Mouse (Mus musculus): ENCODE measurements at regions not wholly inside any gene's neighbourhood (a gene's known extent, or its start where the extent isn't known, plus 50 kb on each side); places are given as distances from the start of the nearest gene placed in this dataset.

DNA sequence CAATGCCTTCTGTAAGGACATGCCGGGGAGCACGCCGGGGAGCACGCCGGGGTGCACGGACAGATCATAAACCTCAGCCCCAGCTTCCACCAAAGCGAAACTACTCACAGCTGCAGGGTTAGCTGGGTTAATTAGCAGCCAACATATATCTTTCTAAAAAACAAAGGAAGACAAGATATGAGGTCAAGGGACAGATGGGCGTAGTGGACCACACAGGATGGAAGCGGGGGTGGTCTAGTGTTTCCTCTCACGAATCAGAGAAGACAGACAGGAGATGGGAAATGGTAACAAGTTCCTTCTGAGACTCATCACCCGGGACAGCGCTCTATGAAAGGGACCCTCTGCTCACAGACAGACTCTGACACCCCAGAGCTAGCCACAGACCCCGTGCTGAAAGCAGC lies 60.0 kb upstream of the Ajap1 start:
- DNase-seq: no peak

DNA sequence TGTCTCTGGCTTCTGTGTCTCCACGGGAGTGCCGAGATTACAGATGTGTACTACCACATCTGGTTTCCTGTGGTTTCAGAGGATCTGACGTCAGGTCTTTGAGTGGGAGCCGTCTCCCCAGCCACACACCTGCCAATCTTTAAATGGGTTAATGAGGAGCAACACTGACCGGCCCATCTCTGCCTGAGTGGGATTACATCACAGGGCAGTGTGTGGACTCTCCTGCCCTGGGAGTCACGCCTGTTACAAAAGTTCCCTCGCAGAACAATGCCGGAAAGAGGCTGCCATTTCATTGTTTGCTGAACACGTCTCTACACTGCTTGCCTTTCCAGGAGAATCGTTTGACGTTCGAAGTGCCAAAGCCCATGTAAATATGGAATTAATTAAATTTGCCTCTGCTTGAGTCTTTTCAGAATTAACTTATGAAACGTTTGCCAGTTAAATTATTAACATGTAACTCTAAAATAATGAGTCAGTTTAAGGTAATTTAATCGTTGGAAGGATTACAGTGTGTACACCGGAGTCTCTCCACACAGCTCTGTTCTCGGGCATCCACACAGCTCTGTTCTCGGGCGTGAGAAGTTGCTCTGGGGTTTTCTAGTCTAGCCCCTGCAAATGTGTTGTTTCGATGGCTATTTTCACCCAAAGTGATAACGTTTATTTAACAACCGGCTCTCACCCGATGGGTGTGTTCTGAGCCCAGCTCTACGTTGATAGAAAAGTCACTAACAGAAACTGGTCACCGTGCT lies 61.5 kb upstream of the Ajap1 start:
- no peak for DNase-seq

DNA sequence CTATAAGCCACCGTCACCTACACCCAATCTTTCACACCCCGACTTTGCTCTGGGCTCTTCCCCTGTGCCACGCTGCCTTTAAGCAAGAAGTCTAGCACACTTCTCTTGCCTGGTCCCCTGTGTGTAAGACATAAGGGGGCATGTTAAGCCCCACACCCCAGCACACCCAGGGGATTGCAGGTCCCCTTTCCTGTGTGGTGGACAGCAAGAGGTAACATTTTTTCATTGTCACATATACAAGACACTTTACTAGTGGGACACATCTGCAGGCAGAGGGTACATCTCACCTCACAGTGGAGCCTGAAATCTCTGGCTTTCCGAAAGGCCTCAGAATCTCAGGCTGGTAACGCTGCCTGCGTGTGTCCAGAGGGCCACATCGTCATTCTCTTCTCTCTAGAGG lies 64.1 kb upstream of the Ajap1 start:
- no peak for DNase-seq

GRCm38 (mm10) chr4:153547111-153547510 lies 64.5 kb upstream of the Ajap1 start:
- DNase-seq: no peak

- DNase-seq: no peak
Measured at GRCm38 (mm10) chr4:153547871-153548270, 65.3 kb upstream of the Ajap1 start.

DNA sequence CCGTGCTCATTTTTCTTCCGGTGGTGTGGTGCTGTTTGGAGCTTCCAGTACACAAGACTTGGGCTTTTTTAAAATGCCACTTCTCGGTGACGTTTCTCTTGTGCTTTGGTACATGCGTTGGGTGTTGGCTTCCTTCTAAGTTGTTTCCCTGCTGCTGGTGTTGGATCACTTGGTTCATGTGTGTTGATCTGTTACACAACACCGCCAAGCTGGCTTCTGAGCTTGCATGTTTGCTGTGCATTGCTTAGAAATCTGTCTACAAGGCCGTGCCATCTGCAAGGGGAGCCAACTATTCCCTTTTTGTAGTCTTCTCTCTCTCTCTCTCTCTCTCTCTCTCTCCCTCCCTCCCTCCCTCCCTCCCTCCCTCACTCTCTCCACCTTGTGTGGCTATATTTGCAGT lies 68.7 kb upstream of the Ajap1 start:
- DNase-seq: no peak

GRCm38 (mm10) chr4:153552483-153552882 lies 69.9 kb upstream of the Ajap1 start:
- no peak for DNase-seq

DNA sequence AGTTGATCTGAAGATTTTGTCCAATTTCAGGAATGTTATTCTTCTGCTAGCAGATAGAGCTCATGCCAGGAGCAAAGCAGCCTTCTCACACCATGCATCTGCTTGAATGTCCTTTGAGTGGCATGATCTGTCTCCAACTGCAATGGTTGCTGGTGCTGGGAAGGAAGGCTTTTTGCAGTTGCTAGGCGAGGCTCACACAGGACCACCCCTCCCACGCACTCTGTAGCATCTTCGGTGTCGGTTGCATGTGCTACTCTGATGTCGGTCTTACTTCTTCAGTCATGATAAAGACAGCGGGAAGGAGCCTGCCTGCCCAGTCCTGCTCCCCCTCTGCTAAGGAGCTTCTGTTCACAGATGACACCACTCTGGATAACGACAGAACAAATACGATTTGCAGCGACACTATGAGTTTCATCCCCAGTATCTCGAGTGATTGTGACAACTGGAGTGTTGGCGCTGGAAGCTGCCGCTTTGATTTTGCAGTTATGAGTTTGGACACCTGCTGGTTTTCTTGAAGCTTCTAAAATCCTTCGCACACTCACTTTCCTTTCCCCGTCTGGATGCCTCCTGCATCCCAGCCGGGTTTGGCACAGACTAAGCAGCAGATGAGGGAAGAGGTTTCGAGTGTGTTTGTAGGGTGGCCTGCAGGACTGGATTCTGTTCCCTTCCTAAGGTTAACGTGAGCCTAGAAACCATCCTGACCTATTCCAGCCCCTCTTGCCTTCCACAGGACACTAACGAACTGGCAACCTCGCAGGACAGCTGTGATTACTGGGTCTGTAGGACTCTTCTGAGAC lies 75.4 kb upstream of the Ajap1 start:
- no peak for DNase-seq

DNA sequence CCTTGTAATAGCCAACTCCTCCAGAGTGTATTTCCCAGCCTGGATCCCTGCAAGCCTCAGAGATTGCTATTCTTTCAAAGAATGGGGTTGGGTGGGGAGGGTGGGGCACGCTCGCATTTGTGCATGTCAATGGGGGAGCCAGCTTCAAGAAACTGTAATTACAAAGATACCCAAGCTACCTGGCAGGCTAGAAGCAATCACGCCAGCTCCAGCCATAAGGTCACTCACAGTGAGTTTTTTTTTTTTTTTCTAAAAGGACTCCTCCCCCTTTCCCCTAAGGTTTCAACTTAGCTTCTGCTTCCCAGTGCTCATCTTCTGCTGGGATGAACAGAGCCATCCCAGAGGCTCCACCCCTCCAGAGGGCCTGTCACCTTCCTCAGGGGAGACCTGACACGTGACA lies 77.0 kb upstream of the Ajap1 start:
- no peak for DNase-seq

DNA sequence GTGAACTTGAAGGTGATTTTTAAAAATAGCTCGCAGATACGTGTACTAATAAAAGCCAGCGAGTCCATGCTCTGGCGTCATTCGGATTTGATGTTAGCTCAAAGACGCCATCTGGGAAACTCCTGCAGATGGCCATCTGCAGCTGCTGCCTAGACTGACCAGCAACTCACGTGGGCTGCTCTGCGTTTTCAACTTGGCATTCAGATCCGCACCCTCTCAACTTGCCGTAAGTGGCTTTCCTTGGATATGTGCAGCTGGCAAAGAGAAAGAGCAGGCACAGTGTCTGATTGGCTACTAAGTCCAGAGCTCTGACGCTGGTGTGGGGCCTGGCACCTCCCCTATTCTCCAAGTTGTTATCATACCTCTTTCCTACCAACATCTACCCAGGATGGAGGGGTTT lies 77.6 kb upstream of the Ajap1 start:
- no peak for DNase-seq

DNA sequence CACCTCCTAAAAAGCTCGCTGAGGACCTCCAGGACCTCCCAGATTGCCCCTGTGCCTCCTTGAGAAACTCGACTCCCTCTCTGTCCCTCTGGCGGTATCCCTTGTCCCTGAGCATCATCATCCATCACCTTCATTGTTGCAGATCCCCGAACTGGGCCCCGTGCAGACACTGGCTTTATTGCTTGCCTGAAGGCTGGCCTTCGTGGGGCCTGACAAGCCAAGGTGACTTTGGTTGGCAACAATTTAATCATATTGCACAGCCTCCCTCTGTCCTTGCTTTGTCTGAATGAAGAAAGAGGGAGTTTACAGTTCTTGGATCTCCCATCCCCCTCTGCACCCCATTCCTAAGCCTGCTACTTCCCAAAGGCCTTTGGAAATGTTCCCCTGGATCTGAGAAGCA lies 78.3 kb upstream of the Ajap1 start:
- DNase-seq: no peak

DNA sequence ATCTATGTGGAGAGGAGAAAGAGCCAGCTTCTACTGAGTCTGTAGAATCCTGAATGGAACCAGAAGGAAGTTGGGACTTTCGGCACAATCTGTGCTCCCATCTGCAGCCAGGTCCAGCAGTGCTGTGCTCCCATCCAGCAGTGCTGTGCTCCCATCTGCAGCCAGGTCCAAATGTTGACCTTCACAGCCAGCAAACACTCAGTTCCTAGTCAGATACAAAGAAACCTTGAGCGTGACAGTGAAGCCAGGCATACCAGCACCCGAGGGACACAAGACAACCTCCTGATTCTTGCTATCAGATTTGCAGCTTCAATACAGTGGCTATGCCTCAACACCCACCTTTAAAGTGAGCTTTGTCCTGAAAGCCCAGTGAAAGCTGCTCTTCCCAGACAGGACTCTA lies 79.4 kb upstream of the Ajap1 start:
- no peak for DNase-seq

- DNase-seq: no peak
Measured at GRCm38 (mm10) chr4:153567329-153567973, 84.8 kb upstream of the Ajap1 start.

DNA sequence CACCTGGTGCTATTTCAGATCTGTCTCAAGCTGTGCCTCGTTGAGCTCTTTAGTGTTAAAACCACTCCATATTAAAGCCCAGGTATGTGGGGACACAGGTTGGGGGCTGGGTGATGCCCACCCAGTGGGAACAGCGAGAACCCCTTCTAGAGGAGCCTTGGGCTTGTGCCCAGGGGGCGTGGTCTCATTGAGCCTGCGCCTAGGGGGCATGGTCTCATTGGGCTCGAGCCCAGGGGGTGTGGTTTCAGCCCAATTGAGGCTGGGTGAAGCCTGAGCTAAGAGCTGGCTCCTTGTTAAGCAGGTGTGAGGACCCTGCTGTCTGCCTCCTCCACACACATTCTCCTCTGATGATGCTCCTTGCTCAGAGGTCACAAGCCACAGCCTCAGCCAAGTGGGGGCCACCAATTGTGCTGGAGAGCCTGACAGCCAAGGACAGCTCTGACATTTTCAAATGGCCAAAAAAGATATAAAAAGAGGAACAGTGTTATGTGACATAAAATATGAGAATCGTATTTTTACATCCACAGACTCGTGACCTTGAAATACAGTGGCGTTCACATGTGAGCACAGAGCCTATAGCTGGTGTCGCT lies 90.7 kb upstream of the Ajap1 start:
- no peak for DNase-seq

GRCm38 (mm10) chr4:153593291-153593690 lies 110.7 kb upstream of the Ajap1 start:
- DNase-seq: no peak

DNA sequence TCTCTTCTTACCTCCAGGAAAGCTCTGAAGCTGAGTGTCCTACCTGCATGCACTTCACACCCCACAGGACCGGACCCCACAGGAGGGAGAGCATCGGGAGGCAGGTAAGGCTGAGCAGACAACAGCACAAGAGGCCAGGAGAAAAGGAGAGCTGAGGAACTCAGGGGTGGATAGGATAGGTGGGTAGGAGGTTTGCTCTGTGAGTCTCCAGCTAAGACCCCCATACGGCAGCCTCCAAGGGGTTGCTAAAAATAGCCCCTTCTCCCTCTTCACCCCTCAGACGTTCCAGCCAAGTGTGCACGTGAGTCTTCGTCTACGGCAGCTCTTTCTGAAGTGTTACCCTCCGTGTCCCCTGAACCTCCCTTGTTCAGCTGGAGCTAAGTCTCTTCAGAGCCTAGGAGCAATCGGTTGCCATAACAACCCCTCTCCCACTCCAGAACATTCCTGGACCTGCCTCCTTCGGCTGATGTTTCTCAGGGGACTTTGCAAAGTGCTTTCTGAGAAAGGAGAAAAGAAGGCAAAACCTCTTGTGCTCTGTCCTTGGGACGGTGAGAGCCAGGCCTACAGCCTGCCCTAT lies 117.3 kb upstream of the Ajap1 start:
- DNase-seq: no peak

GRCm38 (mm10) chr4:153602496-153602895 lies 119.9 kb upstream of the Ajap1 start:
- no peak for DNase-seq

GRCm38 (mm10) chr4:153603056-153603840 lies 120.6 kb upstream of the Ajap1 start:
- no peak for DNase-seq

GRCm38 (mm10) chr4:153603936-153604335 lies 121.3 kb upstream of the Ajap1 start:
- peak; percentile 9 to 19 for DNase-seq

GRCm38 (mm10) chr4:153604695-153605485 lies 122.3 kb upstream of the Ajap1 start:
- peak; percentile 17 to 38 for DNase-seq

- DNase-seq: no peak
Measured at GRCm38 (mm10) chr4:153616058-153616457, 133.4 kb upstream of the Ajap1 start.

Data from cerebellum, postnatal 36 days (tissue).